ENCODE assay signal across 8 mouse cellular contexts in the genomic region with DNA sequence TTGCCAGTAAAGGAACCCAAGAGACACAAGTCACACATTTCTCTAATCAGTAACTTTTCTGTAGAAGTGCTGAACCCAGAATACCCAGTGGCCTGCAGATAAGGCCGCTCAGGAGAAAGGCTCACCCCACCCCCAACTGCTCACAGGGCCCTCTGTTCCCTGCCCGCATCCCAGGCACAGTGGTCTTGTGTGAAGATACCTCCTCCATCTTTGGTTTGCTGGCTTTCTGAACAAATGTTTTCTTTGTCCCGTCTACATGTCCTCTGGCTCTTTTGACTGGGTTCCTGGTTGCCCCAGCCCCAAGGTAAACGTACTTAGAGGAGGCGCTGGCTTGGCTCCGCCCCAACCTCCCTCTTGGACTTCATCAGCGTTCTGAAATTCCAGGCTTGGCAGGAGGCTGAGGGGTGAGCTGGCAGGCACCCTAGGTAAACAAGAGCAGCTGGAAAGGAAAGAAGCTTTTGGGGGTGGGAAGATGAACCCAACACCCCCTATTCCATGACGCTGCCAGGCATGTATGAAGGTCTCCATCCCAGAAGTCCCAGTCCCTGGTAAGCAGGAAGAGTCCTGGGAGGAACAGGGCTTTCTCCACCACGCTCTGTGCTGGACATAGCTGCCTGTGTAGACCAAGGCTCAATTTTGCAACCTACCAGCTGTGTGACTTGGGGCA. TPM values are rescaled to one million over a fixed set of nuclear protein-coding genes. Genes with fewer than 3 reads are reported as not detected.
DNase-seq lines count a peak whose midpoint lies in the region; ATAC-seq and TF ChIP-seq lines count a peak whose summit lies in the region.

No protein-coding gene starts in this region.

- H3K27ac ChIP-seq in heart, embryonic 14.5 days (replicated peaks in 1 of 2; ENCODE audit: control insufficient read depth in 1 of 2, insufficient read depth in 1 of 2, low read depth in 2 of 2, low read length in 2 of 2), result peak overlapping the region; percentile 85 to 89
- H3K27ac ChIP-seq in limb, embryonic 14.5 days (replicated peaks; ENCODE audit: low read depth, low read length), result peak overlapping the region; percentile 59
- H3K27ac ChIP-seq in midbrain, embryonic 14.5 days (replicated peaks; ENCODE audit: low read depth, low read length), result no peak overlapping the region

- H3K4me2 ChIP-seq in heart, embryonic 14.5 days (ENCODE audit: low read length), result peak overlapping the region; percentile 46
- 0 out of 2 replicates have a peak overlapping the region, but pooled peaks have one; percentile 14 for H3K4me2 ChIP-seq in limb, embryonic 14.5 days (replicated peaks; ENCODE audit: low read depth, low read length, severe bottlenecking)
- H3K4me2 ChIP-seq in midbrain, embryonic 14.5 days (ENCODE audit: low read length), result no peak overlapping the region

- ATAC-seq in heart, embryonic 14.5 days (ENCODE audit: insufficient number of reproducible peaks, insufficient read depth, low FRiP score, low read depth), result peak; percentile 45
- ATAC-seq in limb, embryonic 14.5 days (ENCODE audit: low FRiP score, low read depth), result peak; percentile 38; the same call in 1 of the 2 replicates
- ATAC-seq in cerebellum, adult (ENCODE audit: insufficient number of reproducible peaks, low FRiP score, low TSS enrichment), result no peak
- no peak for ATAC-seq in midbrain, embryonic 14.5 days (ENCODE audit: low FRiP score, low TSS enrichment)

- H3K9me3 ChIP-seq in heart, embryonic 14.5 days (ENCODE audit: control insufficient read depth, low read length), result no peaks in the 10 kb centered on the region
- H3K9me3 ChIP-seq in limb, embryonic 14.5 days (ENCODE audit: control insufficient read depth, low read length), result no peaks in the 10 kb centered on the region
- no peaks in the 10 kb centered on the region for H3K9me3 ChIP-seq in midbrain, embryonic 14.5 days (ENCODE audit: control insufficient read depth, low read length)

- 10% methylated on average over 9 of the region's 9 CpGs for WGBS in heart, embryonic 14.5 days
- WGBS in limb, embryonic 14.5 days, result 38% methylated on average over 9 of the region's 9 CpGs
- WGBS in midbrain, embryonic 14.5 days, result 42% methylated on average over 9 of the region's 9 CpGs

- peak overlapping the region; percentile 42; the same call in 1 of the 2 replicates for H3K9ac ChIP-seq in heart, embryonic 14.5 days (ENCODE audit: low read length)
- H3K9ac ChIP-seq in limb, embryonic 14.5 days (ENCODE audit: low read depth, low read length, severe bottlenecking), result no peak overlapping the region
- H3K9ac ChIP-seq in midbrain, embryonic 14.5 days (replicated peaks; ENCODE audit: low read length), result no peak overlapping the region

- peaks cover 26 to 42% of the 10 kb centered on the region in 2 experiments for H3K4me1 ChIP-seq in heart, embryonic 14.5 days (ENCODE audit: control insufficient read depth in 2 of 2, insufficient read depth in 2 of 2, low read length in 2 of 2)
- peaks cover 22% of the 10 kb centered on the region for H3K4me1 ChIP-seq in limb, embryonic 14.5 days (ENCODE audit: control insufficient read depth, insufficient read depth, low read length)
- H3K4me1 ChIP-seq in midbrain, embryonic 14.5 days (ENCODE audit: control insufficient read depth, insufficient read depth, low read length), result no peaks in the 10 kb centered on the region

- no peaks in the 10 kb centered on the region for H3K27me3 ChIP-seq in heart, embryonic 14.5 days (ENCODE audit: control insufficient read depth, insufficient read depth, low read length)
- no peaks in the 10 kb centered on the region for H3K27me3 ChIP-seq in limb, embryonic 14.5 days (ENCODE audit: control insufficient read depth, insufficient read depth, low read length)
- no peaks in the 10 kb centered on the region for H3K27me3 ChIP-seq in midbrain, embryonic 14.5 days (ENCODE audit: control insufficient read depth, insufficient read depth, low read length)

- peak overlapping the region in 1 of 2 experiments; percentile 21; a peak in 2 of 4 replicates for H3K4me3 ChIP-seq in heart, embryonic 14.5 days (ENCODE audit: control insufficient read depth in 1 of 2, insufficient read depth in 1 of 2, low read depth in 1 of 2, low read length in 2 of 2)
- no peak overlapping the region for H3K4me3 ChIP-seq in limb, embryonic 14.5 days (replicated peaks; ENCODE audit: low read length)
- H3K4me3 ChIP-seq in midbrain, embryonic 14.5 days (replicated peaks; ENCODE audit: low read depth, low read length), result no peak overlapping the region

- peak; percentile 97 for DNase-seq in NIH3T3 (ENCODE audit: low read depth)
- peak; percentile 58 for DNase-seq in c-Kit-positive CD71-positive TER-119-negative erythroid progenitor cells, embryonic 14.5 days (ENCODE audit: low read depth)
- DNase-seq in limb, embryonic 14.5 days (ENCODE audit: low spot score), result peak; percentile 83
- DNase-seq in ovary, postnatal 36 days (ENCODE audit: low spot score), result peak; percentile 76
- DNase-seq in midbrain, embryonic 14.5 days, result no peak
- no peak for DNase-seq in layer of hippocampus, postnatal 25 days (ENCODE audit: extremely low spot score in 1 of 2, low spot score in 1 of 2)

- no peak for TF ChIP-seq POLR2A in limb, embryonic 14.5 days (IDR thresholded peaks at IDR 0.05; ENCODE audit: borderline replicate concordance, extremely low read depth, insufficient read depth, insufficient read length)

- H3K36me3 ChIP-seq in heart, embryonic 14.5 days (ENCODE audit: control insufficient read depth, insufficient read depth, low read length), result peaks cover 29% of the 10 kb centered on the region
- no peaks in the 10 kb centered on the region for H3K36me3 ChIP-seq in limb, embryonic 14.5 days (ENCODE audit: control insufficient read depth, insufficient read depth, low read length)
- no peaks in the 10 kb centered on the region for H3K36me3 ChIP-seq in midbrain, embryonic 14.5 days (ENCODE audit: control insufficient read depth, insufficient read depth, low read length)

RNA-seq across cellular contexts. Expression of a gene that starts 32.5 kb away (rescaled TPM):
- polyA plus RNA-seq in heart, embryonic 14.5 days (2014; fragmentation: Nextera tagmentation; extraction: Ambion mirVana), result 140 and 160 TPM in 2 replicates
- polyA plus RNA-seq in limb, embryonic 14.5 days (2012; rRNA removed), result 12.1 and 14.8 TPM in 2 replicates
- polyA plus RNA-seq in limb, embryonic 14.5 days (2014; fragmentation: Nextera tagmentation; extraction: Ambion mirVana), result 6.7 and 6.9 TPM in 2 replicates
- polyA plus RNA-seq in midbrain, embryonic 14.5 days (2014; fragmentation: Nextera tagmentation; extraction: Ambion mirVana), result 0.77 and 6.8 TPM in 2 replicates
- 10 to 100 TPM in 1 of 2 experiments, 1 to 10 TPM in 1; 6.3 to 11.2 TPM for total RNA-seq in layer of hippocampus, postnatal 25 days (2021)

Comparison
In these comparisons a context has a peak if more than half of its experiments do, and no peak if none do; other contexts are left out.
1. DNase-seq: peak in NIH3T3 (single experiment), c-Kit-positive CD71-positive TER-119-negative erythroid progenitor cells, embryonic 14.5 days (single experiment), limb, embryonic 14.5 days (single experiment) and ovary, postnatal 36 days (single experiment); none in midbrain, embryonic 14.5 days (single experiment) and layer of hippocampus, postnatal 25 days (0 of 2).
2. ATAC-seq: peak in heart, embryonic 14.5 days (single experiment) and limb, embryonic 14.5 days (single experiment); none in cerebellum, adult (single experiment) and midbrain, embryonic 14.5 days (single experiment).